Mouse (Mus musculus) MEL (cell line): ENCODE data around the gene Gm21118. TPM values are rescaled to one million over a fixed set of nuclear protein-coding genes. Genes with fewer than 3 reads are reported as not detected.
"Not testable (repeated sequence)": the region's sequence is repeated elsewhere in the genome, so short reads cannot be mapped to it uniquely, and the experiment has no call there.

ENCODE experiments used
- DNase-seq: peaks from one replicate; pipeline ENCODE4 v3.0.0; 2011; ENCODE audit warnings: low read depth, low spot score
- H3K27ac ChIP-seq: 2 replicates; pipeline ENCODE4 v1.5.1; 2012; ENCODE audit warnings: low read depth, mild to moderate bottlenecking, control low read depth, low read length, moderate library complexity; ENCODE audit not compliant: control insufficient read depth
- H3K27me3 ChIP-seq, 2 experiments: fragments of 150-350 bp in 1 of 2; sonication (generic) in 1 of 2; 2 replicates each; pipeline ENCODE4 v1.6.1; 2012; ENCODE audit warnings: low read length in 2 of 2, mild to moderate bottlenecking in 2 of 2, improper control_type of control experiment in 1 of 2, moderate library complexity in 1 of 2; ENCODE audit not compliant: insufficient read depth in 2 of 2, control insufficient read depth in 1 of 2
- H3K36me3 ChIP-seq, 2 experiments: 2 replicates each; pipeline ENCODE4 v1.6.1; 2012 to 2014; ENCODE audit warnings: low read length in 2 of 2, improper control_type of control experiment in 1 of 2, inconsistent platforms in 1 of 2, mild to moderate bottlenecking in 1 of 2; ENCODE audit not compliant: insufficient read depth in 2 of 2, control insufficient read depth in 1 of 2
- H3K4me1 ChIP-seq, 2 experiments: fragments of 150-350 bp in 1 of 2; sonication (generic) in 1 of 2; 2 replicates each; pipeline ENCODE4 v1.6.1; 2012; ENCODE audit warnings: low read length in 2 of 2, improper control_type of control experiment in 1 of 2, mild to moderate bottlenecking in 1 of 2; ENCODE audit not compliant: insufficient read depth in 2 of 2, control insufficient read depth in 1 of 2
- H3K4me3 ChIP-seq, 2 experiments: fragments of 150-350 bp in 1 of 2; sonication (generic) in 1 of 2; 2 replicates each; pipeline ENCODE4 v1.5.1; 2012; ENCODE audit warnings: low read depth in 2 of 2, low read length in 2 of 2, mild to moderate bottlenecking in 2 of 2, moderate library complexity in 2 of 2, control low read depth in 1 of 2, improper control_type of control experiment in 1 of 2; ENCODE audit not compliant: control insufficient read depth in 1 of 2, insufficient read depth in 1 of 2
- H3K79me2 ChIP-seq: 2 replicates; pipeline ENCODE4 v1.6.1; 2012; ENCODE audit warnings: mild to moderate bottlenecking, low read length, moderate library complexity; ENCODE audit not compliant: control insufficient read depth, poor library complexity, insufficient read depth
- H3K9ac ChIP-seq: 2 replicates; pipeline ENCODE4 v1.6.1; 2012; ENCODE audit warnings: low read depth, mild to moderate bottlenecking, control low read depth, low read length, moderate library complexity; ENCODE audit not compliant: control insufficient read depth, poor library complexity, severe bottlenecking
- H3K9me3 ChIP-seq: fragments of 150-350 bp; sonication (generic); replicated peaks from 2 replicates; pipeline ENCODE4 v1.6.1; 2012; ENCODE audit warnings: mild to moderate bottlenecking, low read length, improper control_type of control experiment, moderate library complexity; ENCODE audit not compliant: insufficient read depth
- polyA plus RNA-seq, 2 experiments: library from polyadenylated mRNA; stranded (reverse) in 1 of 2; unstranded in 1 of 2; fragments of >175 nt in 1 of 2; fragments of >200 nt in 1 of 2; gene quantifications; 2 replicates each; pipeline versions ENCODE4 v1.2.1 to v1.2.4; 2012; ENCODE audit warnings: low replicate concordance in 2 of 2, low read depth in 1 of 2; ENCODE audit not compliant: insufficient read length in 2 of 2, insufficient read depth in 1 of 2, missing spikeins in 1 of 2
- total RNA-seq: library from RNA; depleted of rRNA; stranded (reverse); fragments of 300-350 nt; gene quantifications from 2 replicates; pipeline ENCODE4 v1.2.3, GENCODE M21; 2012; rRNA removed

The Gm21118 gene
- not detected in 2 replicates for total RNA-seq
- not detected for polyA plus RNA-seq

GRCm38 (mm10) chrY:70273542-70273941 is at the start of gene Gm21118:
Gene Gm21118 (minus strand): TSS chrY:70273642.
- not testable (repeated sequence) for DNase-seq, H3K79me2 ChIP-seq, H3K4me3 ChIP-seq, H3K9me3 ChIP-seq, H3K36me3 ChIP-seq, H3K27ac ChIP-seq, H3K4me1 ChIP-seq, H3K27me3 ChIP-seq, H3K9ac ChIP-seq

- not testable (repeated sequence) for H3K4me1 ChIP-seq, DNase-seq, H3K79me2 ChIP-seq, H3K27me3 ChIP-seq, H3K9me3 ChIP-seq, H3K9ac ChIP-seq, H3K4me3 ChIP-seq, H3K27ac ChIP-seq, H3K36me3 ChIP-seq
Observed at GRCm38 (mm10) chrY:70303187-70303586, 29.7 kb upstream of the Gm21118 start, which contains the start of the genes Gm29423 and Gm29644. Gene Gm29423 (minus strand): TSS chrY:70303287. Gene Gm29644 (minus strand): TSS chrY:70303343.

Other genes with a start within 250 kb of the Gm21118 start
- gene Gm29423, start 29.6 kb upstream of the Gm21118 start, total RNA-seq: not detected in 2 replicates
- gene Gm29423, start 29.6 kb upstream of the Gm21118 start, polyA plus RNA-seq: not detected
- not detected in 2 replicates for gene Gm29644, start 29.7 kb upstream of the Gm21118 start, total RNA-seq
- not detected for gene Gm29644, start 29.7 kb upstream of the Gm21118 start, polyA plus RNA-seq
- gene Gm20888, start 168.2 kb upstream of the Gm21118 start, total RNA-seq: not detected in 2 replicates
- not detected for gene Gm20888, start 168.2 kb upstream of the Gm21118 start, polyA plus RNA-seq